In the genomic region with DNA sequence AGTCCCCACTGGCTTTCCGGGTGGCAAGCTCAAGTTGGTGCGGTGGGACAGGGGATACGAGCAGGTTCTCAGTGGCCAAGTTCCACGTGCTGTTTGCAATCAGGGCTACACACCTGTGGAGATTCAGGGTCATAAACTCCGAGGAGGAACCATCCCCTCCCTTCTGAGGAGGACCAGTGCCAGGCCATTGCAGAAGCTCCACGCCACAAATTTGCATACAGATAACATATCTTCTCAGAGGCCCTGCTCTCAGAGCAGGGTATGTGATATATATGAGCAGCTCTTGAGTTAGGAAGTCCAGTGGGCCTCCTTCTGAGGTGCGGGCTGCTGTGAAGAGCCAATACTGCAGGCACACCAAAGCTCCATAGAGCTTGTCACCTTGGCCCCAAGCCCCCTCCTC, we compare ENCODE assay signal across 22 mouse cellular contexts. TPM values are rescaled to one million over a fixed set of nuclear protein-coding genes. Genes with fewer than 3 reads are reported as not detected.
DNase-seq lines count a peak whose midpoint lies in the region; ATAC-seq and TF ChIP-seq lines count a peak whose summit lies in the region.
"Had no signal": no experiment of that assay in that cellular context is flagged by ENCODE, and none has a peak within 500 bp of the region (broad histone marks: within the 10 kb centered on the region; RNA-seq: fewer than 3 reads in every experiment).

No protein-coding gene starts in this region.

- no peak for DNase-seq in heart, adult 9 months (ENCODE audit: low spot score in 2 of 2)
- peak; percentile 59 for DNase-seq in MEL (ENCODE audit: low read depth, low spot score)
- DNase-seq in stomach, postnatal 0 days (ENCODE audit: low spot score): no peak
- DNase-seq in cerebellum, postnatal 36 days: no peak
- DNase-seq in cerebellum, adult 18-20 months: no peak
- DNase-seq: adrenal gland, postnatal 10 days; cerebellum, adult 11-12 months; cerebellum, adult 9-11 months; embryo, embryonic 11 days; gastrocnemius, postnatal 36 days; heart, adult 2 months; heart, postnatal 10 days; heart, postnatal 4 days had no signal

- TF ChIP-seq POLR2A in MEL (IDR thresholded peaks at IDR 0.05; ENCODE audit: control insufficient read depth in 1 of 2, insufficient read depth in 1 of 2, low read depth in 1 of 2, low read length in 2 of 2, poor library complexity in 1 of 2): no peak

- TF ChIP-seq CTCF in MEL (IDR thresholded peaks at IDR 0.05 in 2 of 3, conservative IDR thresholded peaks at IDR 0.05 in 1 of 3; ENCODE audit: control insufficient read depth in 1 of 3, insufficient read depth in 1 of 3, low read depth in 2 of 3, low read length in 3 of 3, poor library complexity in 1 of 3, severe bottlenecking in 1 of 3): no peak
- TF ChIP-seq CTCF in stomach, postnatal 0 days (IDR thresholded peaks at IDR 0.05; ENCODE audit: low read depth): no peak

- no peaks in the 10 kb centered on the region for H3K27me3 ChIP-seq in heart, embryonic 16.5 days (ENCODE audit: control insufficient read depth, insufficient read depth, low read length)
- no peaks in the 10 kb centered on the region; a peak in 2 of 4 replicates for H3K27me3 ChIP-seq in MEL (ENCODE audit: control insufficient read depth in 1 of 2, insufficient read depth in 2 of 2, low read length in 2 of 2)
- no peaks in the 10 kb centered on the region; the same call in 1 of the 2 replicates for H3K27me3 ChIP-seq in intestine, embryonic 15.5 days (replicated peaks)
- H3K27me3 ChIP-seq in stomach, postnatal 0 days (ENCODE audit: control insufficient read depth, insufficient read depth, low read length): no peaks in the 10 kb centered on the region

- H3K4me2 ChIP-seq in heart, embryonic 16.5 days (ENCODE audit: low read depth, low read length): no peak overlapping the region
- H3K4me2 ChIP-seq in intestine, embryonic 15.5 days (replicated peaks): no peak overlapping the region
- no peak overlapping the region for H3K4me2 ChIP-seq in stomach, postnatal 0 days (replicated peaks; ENCODE audit: low read depth)
- H3K4me2 ChIP-seq: embryonic facial prominence, embryonic 12.5 days; forebrain, embryonic 15.5 days; heart, embryonic 12.5 days; hindbrain, embryonic 13.5 days had no signal

- peak; percentile 34 to 40; a peak in 2 of 4 replicates for TF ChIP-seq EP300 in MEL (IDR thresholded peaks at IDR 0.05; ENCODE audit: low read depth in 1 of 2, low read length in 2 of 2)
- TF ChIP-seq EP300 in stomach, postnatal 0 days (optimal IDR thresholded peaks at IDR 0.05): no peak

- no peaks in the 10 kb centered on the region for H3K9me3 ChIP-seq in heart, embryonic 16.5 days (replicated peaks; ENCODE audit: control insufficient read depth, low read length)
- H3K9me3 ChIP-seq in MEL (replicated peaks; ENCODE audit: insufficient read depth, low read length): no peaks in the 10 kb centered on the region
- H3K9me3 ChIP-seq in intestine, embryonic 15.5 days: no peaks in the 10 kb centered on the region
- H3K9me3 ChIP-seq in stomach, postnatal 0 days (ENCODE audit: control insufficient read depth, low read length): no peaks in the 10 kb centered on the region
- H3K9me3 ChIP-seq: embryonic facial prominence, embryonic 12.5 days; forebrain, embryonic 15.5 days; heart, embryonic 12.5 days; hindbrain, embryonic 13.5 days had no signal

- TF ChIP-seq RAD21 in MEL (IDR thresholded peaks at IDR 0.05; ENCODE audit: low read depth, low read length): no peak

- 0 out of 2 replicates have a peak overlapping the region, but pooled peaks have one; percentile 1 for H3K9ac ChIP-seq in heart, embryonic 16.5 days (ENCODE audit: low read length)
- no peak overlapping the region for H3K9ac ChIP-seq in MEL (ENCODE audit: control insufficient read depth, low read depth, low read length, poor library complexity, severe bottlenecking)
- no peak overlapping the region for H3K9ac ChIP-seq in intestine, embryonic 15.5 days
- no peak overlapping the region for H3K9ac ChIP-seq in stomach, postnatal 0 days (ENCODE audit: low read length)
- H3K9ac ChIP-seq: embryonic facial prominence, embryonic 12.5 days; forebrain, embryonic 15.5 days; heart, embryonic 12.5 days; hindbrain, embryonic 13.5 days had no signal

- H3K36me3 ChIP-seq in heart, embryonic 16.5 days (ENCODE audit: control insufficient read depth, insufficient read depth): no peaks in the 10 kb centered on the region
- H3K36me3 ChIP-seq in MEL (ENCODE audit: control insufficient read depth in 1 of 2, insufficient read depth in 2 of 2, low read length in 2 of 2): peaks cover 0 to 6% of the 10 kb centered on the region in 2 experiments; a peak in 2 of 4 replicates
- H3K36me3 ChIP-seq in intestine, embryonic 15.5 days: no peaks in the 10 kb centered on the region
- H3K36me3 ChIP-seq in stomach, postnatal 0 days (ENCODE audit: control insufficient read depth, insufficient read depth, low read length): no peaks in the 10 kb centered on the region
- H3K36me3 ChIP-seq: embryonic facial prominence, embryonic 12.5 days; forebrain, embryonic 15.5 days; heart, embryonic 12.5 days; hindbrain, embryonic 13.5 days had no signal

- ATAC-seq in heart, embryonic 16.5 days (replicated peaks; ENCODE audit: extremely low read depth, insufficient read depth, low FRiP score): no peak
- peak; percentile 72 for ATAC-seq in intestine, embryonic 15.5 days
- peak; percentile 36 for ATAC-seq in megakaryocyte progenitor cell, adult 5-6 weeks (replicated peaks; ENCODE audit: poor library complexity)
- ATAC-seq in stomach, postnatal 0 days (ENCODE audit: low FRiP score, low TSS enrichment): no peak
- ATAC-seq: forebrain, embryonic 15.5 days; hindbrain, postnatal 0 days had no signal

- WGBS in heart, embryonic 16.5 days: 51% methylated on average over 7 of the region's 7 CpGs
- 63% methylated on average over 7 of the region's 7 CpGs for WGBS in intestine, embryonic 15.5 days
- WGBS in stomach, postnatal 0 days: 72% methylated on average over 7 of the region's 7 CpGs

- peaks cover 19% of the 10 kb centered on the region for H3K4me1 ChIP-seq in heart, embryonic 16.5 days (ENCODE audit: control insufficient read depth, insufficient read depth, low read length)
- peaks cover 3 to 13% of the 10 kb centered on the region in 2 experiments; a peak in 3 of 4 replicates for H3K4me1 ChIP-seq in MEL (ENCODE audit: control insufficient read depth in 1 of 2, insufficient read depth in 2 of 2, low read length in 2 of 2)
- 0 out of 2 replicates have a peak, but pooled peaks cover 6% of the 10 kb centered on the region for H3K4me1 ChIP-seq in intestine, embryonic 15.5 days (replicated peaks)
- H3K4me1 ChIP-seq in stomach, postnatal 0 days (replicated peaks; ENCODE audit: control insufficient read depth, insufficient read depth): no peaks in the 10 kb centered on the region
- H3K4me1 ChIP-seq: embryonic facial prominence, embryonic 12.5 days; forebrain, embryonic 15.5 days; hindbrain, embryonic 13.5 days had no signal

- no peaks in the 10 kb centered on the region for H3K79me2 ChIP-seq in MEL (ENCODE audit: control insufficient read depth, insufficient read depth, low read length, poor library complexity)

- no peak overlapping the region for H3K27ac ChIP-seq in heart, embryonic 16.5 days (ENCODE audit: low read length)
- H3K27ac ChIP-seq in MEL (ENCODE audit: control insufficient read depth, low read depth, low read length): no peak overlapping the region
- no peak overlapping the region for H3K27ac ChIP-seq in intestine, embryonic 15.5 days
- H3K27ac ChIP-seq in stomach, postnatal 0 days (replicated peaks): no peak overlapping the region
- H3K27ac ChIP-seq: embryonic facial prominence, embryonic 12.5 days; forebrain, embryonic 15.5 days; heart, adult 2 months; hindbrain, embryonic 13.5 days; hindbrain, postnatal 0 days had no signal

- no peak overlapping the region for H3K4me3 ChIP-seq in heart, embryonic 16.5 days (ENCODE audit: low read length)
- H3K4me3 ChIP-seq in MEL (ENCODE audit: control insufficient read depth in 1 of 2, insufficient read depth in 1 of 2, low read depth in 2 of 2, low read length in 2 of 2): no peak overlapping the region
- no peak overlapping the region for H3K4me3 ChIP-seq in intestine, embryonic 15.5 days (replicated peaks)
- H3K4me3 ChIP-seq in stomach, postnatal 0 days (ENCODE audit: low read depth, low read length): no peak overlapping the region
- H3K4me3 ChIP-seq: embryonic facial prominence, embryonic 12.5 days; forebrain, embryonic 15.5 days; heart, adult 2 months; heart, embryonic 12.5 days; hindbrain, embryonic 13.5 days had no signal

TF ChIP-seq in MEL, 35 proteins besides CTCF, POLR2A, EP300 and RAD21:
- TF ChIP-seq ETS1 (IDR thresholded peaks at IDR 0.05; ENCODE audit: low read depth, low read length) (0 out of 2 replicates have a peak, but pooled peaks have one; percentile 35), MEF2A (IDR thresholded peaks at IDR 0.05; ENCODE audit: extremely low read depth, insufficient replicate concordance, low read depth, low read length, poor library complexity, severe bottlenecking) (no peak), GATA1 (IDR thresholded peaks at IDR 0.05; ENCODE audit: low read depth, low read length) (peak; percentile 69), MAX (IDR thresholded peaks at IDR 0.05; ENCODE audit: low read length) (0 out of 2 replicates have a peak, but pooled peaks have one; percentile 44), TCF12 (IDR thresholded peaks at IDR 0.05; ENCODE audit: low read depth, low read length) (peak; percentile 52; the same call in 1 of the 2 replicates), E2F4 (IDR thresholded peaks at IDR 0.05; ENCODE audit: borderline replicate concordance, low read depth, low read length) (no peak), BHLHE40 (IDR thresholded peaks at IDR 0.05; ENCODE audit: borderline replicate concordance, low read depth, low read length) (0 out of 2 replicates have a peak, but pooled peaks have one; percentile 28), KAT2A (conservative IDR thresholded peaks at IDR 0.05; ENCODE audit: low read depth, low read length) (no peak)
TF ChIP-seq in MEL: peak in this region for 5.

RNA-seq across cellular contexts. Expression of a gene that starts 15.8 kb away (rescaled TPM):
- 20.3 and 21.5 TPM in 2 replicates for polyA plus RNA-seq in heart, embryonic 16.5 days (2015; fragmentation: Nextera tagmentation; extraction: Ambion mirVana)
- total RNA-seq in MEL (2012; rRNA removed): 0.27 and 0.29 TPM in 2 replicates
- polyA plus RNA-seq in MEL (2012; ENCODE audit: insufficient read depth in 1 of 2, insufficient read length in 2 of 2, low read depth in 1 of 2, low replicate concordance in 2 of 2, missing spikeins in 1 of 2): under 1 TPM in 1 of 2 experiments, not detected in 1; 0.78 TPM
- 18.2 and 19.5 TPM in 2 replicates for polyA plus RNA-seq in intestine, embryonic 15.5 days (2015; fragmentation: Nextera tagmentation; extraction: Ambion mirVana)
- not detected in 2 replicates for total RNA-seq in megakaryocyte progenitor cell, adult 5-6 weeks (2015)
- total RNA-seq in megakaryocyte progenitor cell, adult 5-6 weeks (2017): not detected in 2 replicates
- polyA plus RNA-seq in stomach, postnatal 0 days (2015; fragmentation: Nextera tagmentation; extraction: Ambion mirVana): 16.8 and 18.8 TPM in 2 replicates
- total RNA-seq: CH12.LX had no signal

Comparison
In these comparisons a context has a peak if more than half of its experiments do, and no peak if none do; other contexts are left out.
1. ATAC-seq: peak in intestine, embryonic 15.5 days (single experiment) and megakaryocyte progenitor cell, adult 5-6 weeks (single experiment); none in heart, embryonic 16.5 days (single experiment) and stomach, postnatal 0 days (single experiment).
2. RNA of a gene that starts 15.8 kb away (polyA plus RNA-seq): 20.3 to 21.5 TPM in heart, embryonic 16.5 days, 18.2 to 19.5 TPM in intestine, embryonic 15.5 days and 16.8 to 18.8 TPM in stomach, postnatal 0 days; 0.78 TPM in MEL; every median in the first group is over 10 times any median in the second.